Mouse (Mus musculus) layer of hippocampus, postnatal 25 days (tissue): Measurements from ENCODE around the gene Tph2. TPM values are rescaled to one million over a fixed set of nuclear protein-coding genes. Genes with fewer than 3 reads are reported as not detected.
A peak's percentile ranks its signal among the peaks of the same experiment; 100 is the strongest.
"Not testable (repeated sequence)": the region's sequence is repeated elsewhere in the genome, so short reads cannot be mapped to it uniquely, and the experiment has no call there.

Experiments
- DNase-seq, 2 experiments: peaks; one replicate each; pipeline ENCODE4 v3.0.0; 2022; ENCODE audit warnings: mixed read lengths in 2 of 2, low spot score in 1 of 2; ENCODE audit errors: extremely low spot score in 1 of 2
- total RNA-seq, 2 experiments: library from RNA; stranded (reverse); gene quantifications; 2 replicates each; pipeline ENCODE4 v1.2.3; 2021

Tph2 gene
- 1 to 10 TPM in 1 of 2 experiments, under 1 TPM in 1; 0.63 to 1.1 TPM for total RNA-seq

- peak; percentile 41 to 64 for DNase-seq
These were observed at the start of gene Tph2 for GRCm38 (mm10) chr10:115184697-115185096. Gene Tph2 (minus strand): TSS chr10:115185022.

- DNase-seq: no peak
These were observed 49.0 kb upstream of the Tph2 start for GRCm38 (mm10) chr10:115233798-115234197.

DNA sequence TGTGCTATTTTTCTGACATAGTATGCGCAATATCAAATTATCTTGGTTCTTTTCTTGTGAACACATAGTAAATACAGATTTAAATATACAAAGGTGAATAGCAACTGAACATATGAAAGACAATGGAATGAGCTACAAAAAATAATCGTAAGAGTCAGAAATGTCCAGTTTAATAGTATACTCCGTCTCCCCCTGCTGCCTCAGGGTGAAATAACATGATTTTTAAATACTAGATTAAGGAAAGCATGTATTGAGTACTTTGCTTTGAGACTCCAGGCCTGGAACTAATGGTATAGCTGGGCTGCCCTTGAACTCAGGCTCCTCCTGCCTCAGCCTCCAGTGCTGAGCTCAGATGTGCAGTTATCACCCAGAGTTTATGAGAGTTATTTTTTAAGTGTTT lies 47.7 kb upstream of the Tph2 start:
- DNase-seq: no peak

GRCm38 (mm10) chr10:115229023-115229422 lies 44.2 kb upstream of the Tph2 start:
- DNase-seq: no peak

DNA sequence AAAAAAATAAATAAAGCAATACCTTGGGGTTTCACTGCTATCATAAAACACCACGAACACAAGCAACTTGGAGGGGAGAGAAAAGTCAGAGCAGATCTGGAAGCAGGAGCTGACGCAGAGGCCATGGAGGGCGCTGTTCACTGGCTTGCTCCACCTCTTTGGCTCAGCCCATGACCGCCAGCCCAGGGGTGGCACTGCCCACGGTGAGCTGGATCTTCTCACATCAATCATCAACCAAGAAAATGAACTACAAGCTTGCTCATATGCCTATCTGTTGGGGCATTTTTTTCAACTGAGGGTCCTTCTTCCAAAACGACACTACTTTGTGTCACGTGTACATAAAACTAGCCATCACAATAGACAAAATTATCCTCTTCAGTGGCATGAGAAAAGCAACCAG lies 41.8 kb upstream of the Tph2 start:
- DNase-seq: no peak

GRCm38 (mm10) chr10:115223845-115224244 lies 39.0 kb upstream of the Tph2 start:
- DNase-seq: no peak

DNA sequence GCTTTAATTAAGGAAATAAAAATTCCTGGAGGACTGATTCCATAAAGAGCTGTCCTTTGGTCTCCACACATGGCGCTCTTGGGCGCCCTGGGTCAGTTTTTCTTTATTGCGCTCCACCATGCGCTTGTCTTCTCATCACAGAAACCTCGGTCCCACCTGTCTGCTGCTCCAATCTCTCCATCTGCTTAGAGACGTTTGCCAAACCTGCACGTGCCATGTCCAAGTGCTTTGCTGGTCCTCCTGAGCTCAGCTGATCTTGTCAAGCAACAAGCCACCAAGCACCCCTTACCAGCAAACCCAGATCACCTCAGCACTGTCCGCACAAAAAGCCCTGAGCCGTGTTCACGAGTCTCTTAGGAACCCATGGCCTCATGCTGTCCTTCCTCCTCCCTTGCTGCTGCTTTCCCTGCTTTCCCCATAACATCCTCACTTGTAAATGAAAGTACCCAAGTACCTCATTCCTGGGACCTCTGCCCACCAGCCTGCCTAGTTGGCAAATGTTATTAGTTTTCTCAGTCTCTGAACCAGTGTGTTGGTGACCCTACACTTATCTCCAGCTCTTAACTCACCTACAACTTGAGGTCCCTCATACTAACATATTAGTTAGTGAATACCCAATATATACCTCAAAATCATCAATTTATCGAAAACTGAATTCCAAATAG lies 28.2 kb upstream of the Tph2 start:
- no peak for DNase-seq

DNA sequence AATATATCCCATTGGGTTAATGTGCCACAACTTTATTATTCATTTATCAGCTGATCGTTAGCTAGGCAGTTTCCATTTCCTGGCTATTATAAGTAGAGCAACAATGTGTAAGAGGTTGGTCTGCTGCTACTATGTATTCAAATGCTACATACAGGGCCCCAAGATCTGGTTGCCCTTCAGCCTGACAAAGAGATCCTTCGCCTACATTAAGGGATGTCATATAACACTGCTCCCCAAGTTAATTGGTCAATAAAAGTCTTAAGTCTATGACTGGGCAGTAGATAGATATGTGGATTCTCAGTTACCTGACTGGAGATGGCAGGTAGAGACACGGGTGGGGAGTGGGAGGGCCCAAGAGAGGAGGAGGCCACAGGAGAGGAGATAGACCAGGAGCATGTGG lies 21.0 kb upstream of the Tph2 start:
- no peak for DNase-seq

GRCm38 (mm10) chr10:115205284-115205683 lies 20.5 kb upstream of the Tph2 start:
- DNase-seq: no peak

DNA sequence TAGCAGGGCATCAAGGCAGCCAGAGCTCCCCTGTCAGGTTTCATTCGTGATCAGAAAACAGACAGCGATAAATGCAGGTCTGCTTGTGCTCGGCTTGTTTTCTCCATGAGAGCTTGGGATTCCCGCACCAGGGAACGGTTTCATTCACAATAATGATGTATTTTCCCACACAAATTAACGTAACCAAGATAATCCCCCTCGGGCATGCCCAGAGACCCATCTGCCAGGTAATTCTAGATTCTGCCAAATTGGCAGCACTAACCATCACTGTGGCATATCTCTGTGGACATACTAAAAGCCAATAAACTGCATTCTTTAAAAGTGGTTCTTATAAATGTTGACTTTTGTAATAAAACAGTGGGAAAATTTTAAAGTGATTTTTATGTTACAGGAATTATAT lies 6.4 kb upstream of the Tph2 start:
- DNase-seq: no peak

DNA sequence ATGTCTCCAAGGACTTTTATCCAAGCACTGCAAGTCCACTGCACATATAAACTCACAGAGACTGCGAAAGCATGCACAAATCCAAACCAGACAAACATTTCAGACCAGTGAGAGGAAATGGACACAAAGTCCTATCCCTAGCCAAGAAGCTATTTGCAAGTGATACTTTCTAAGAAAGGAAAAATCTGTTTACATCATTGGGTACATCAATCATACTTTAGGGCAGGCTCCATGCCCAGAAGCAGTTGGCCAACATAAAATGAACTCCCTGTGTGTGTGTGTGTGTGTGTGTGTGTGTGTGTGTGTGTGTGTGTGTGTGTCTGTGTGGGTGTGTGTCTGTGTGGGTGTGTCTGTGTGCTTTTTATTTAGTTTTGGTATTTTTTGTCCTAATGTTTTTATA lies 2.6 kb upstream of the Tph2 start:
- no peak for DNase-seq

- no peak for DNase-seq
These were observed 3.8 kb downstream of the Tph2 start for GRCm38 (mm10) chr10:115181034-115181433.

DNA sequence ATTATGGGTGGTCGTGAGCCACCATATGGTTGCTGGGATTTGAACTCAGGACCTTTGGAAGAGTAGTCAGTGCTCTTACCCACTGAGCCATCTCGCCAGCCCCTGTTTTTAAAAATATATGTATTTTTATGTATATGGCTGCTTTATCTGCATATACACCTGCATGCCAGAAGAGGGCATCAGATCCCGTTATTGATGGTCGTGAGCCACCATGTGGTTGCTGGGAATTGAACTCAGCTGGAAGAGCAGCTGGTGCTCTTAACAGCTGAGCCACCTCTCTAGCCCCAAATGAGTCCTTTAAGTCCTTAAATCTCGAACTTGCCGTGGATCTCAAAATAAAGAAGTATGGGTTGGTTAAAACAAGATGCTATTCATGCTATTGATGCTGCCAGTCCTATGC lies 6.8 kb downstream of the Tph2 start:
- DNase-seq: not testable (repeated sequence)

- peak; percentile 13 to 25 for DNase-seq
These were observed 9.2 kb downstream of the Tph2 start for GRCm38 (mm10) chr10:115175591-115175991.

- DNase-seq: no peak
These were observed 11.5 kb downstream of the Tph2 start for GRCm38 (mm10) chr10:115173336-115173735.

- peak in 1 of 2 experiments; percentile 12 for DNase-seq
These were observed 13.4 kb downstream of the Tph2 start for GRCm38 (mm10) chr10:115171351-115171818.

DNA sequence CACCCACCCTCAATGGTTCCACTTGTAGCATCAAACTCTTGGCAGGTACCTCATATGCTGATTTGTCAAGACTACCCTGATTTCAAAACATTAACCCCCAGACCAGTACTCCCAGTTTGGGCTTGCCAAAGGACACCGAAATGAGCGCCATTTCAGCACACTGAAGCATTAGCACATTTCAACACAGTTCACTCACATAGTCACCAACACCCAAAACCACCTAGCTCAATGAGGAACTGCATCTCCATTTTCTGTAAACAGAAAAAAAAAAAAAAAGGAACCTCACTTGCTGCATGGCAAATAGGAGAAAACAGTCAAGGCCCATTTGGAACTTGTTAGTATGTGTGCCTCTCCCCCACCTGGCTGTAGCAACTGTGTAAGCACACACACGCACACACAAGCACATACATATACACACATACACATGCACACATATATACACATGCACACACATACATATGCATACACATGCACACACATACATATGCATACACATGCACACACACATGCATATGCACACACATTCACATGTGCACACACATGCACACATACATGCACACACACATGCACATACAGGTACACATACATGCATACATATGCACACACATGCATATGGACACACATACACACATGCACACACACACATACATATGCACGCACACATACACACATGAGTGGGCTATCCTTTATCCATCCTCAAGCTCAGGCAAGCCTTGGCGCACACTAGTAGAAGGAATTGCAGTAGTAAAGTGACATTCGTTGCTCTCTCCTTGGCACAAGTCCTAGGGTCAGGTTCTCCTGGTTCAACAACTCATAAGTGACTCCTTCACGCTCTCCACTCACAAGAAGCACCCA lies 14.1 kb downstream of the Tph2 start:
- no peak for DNase-seq

- no peak for DNase-seq
These were observed 15.4 kb downstream of the Tph2 start for GRCm38 (mm10) chr10:115169410-115169809.

GRCm38 (mm10) chr10:115160289-115160688 lies 24.5 kb downstream of the Tph2 start:
- DNase-seq: no peak

- DNase-seq: no peak
These were observed 37.5 kb downstream of the Tph2 start for GRCm38 (mm10) chr10:115147308-115147707.

- no peak for DNase-seq
These were observed 38.4 kb downstream of the Tph2 start for GRCm38 (mm10) chr10:115146257-115146898.
